Mouse (Mus musculus) spleen, postnatal 14 days (tissue): ENCODE measurements around the gene Bcl3.

ENCODE experiments used
- DNase-seq, 2 experiments: peaks; one replicate each; pipeline ENCODE4 v3.0.0; 2021 to 2022; ENCODE audit warnings: low spot score in 2 of 2

Gene Bcl3

GRCm38 (mm10) chr7:19834055-19834454, 11.5 kb upstream of the Bcl3 start:
- no peak for DNase-seq

GRCm38 (mm10) chr7:19831837-19832236, 9.3 kb upstream of the Bcl3 start:
- no peak for DNase-seq

- DNase-seq = peak in 1 of 2 experiments; percentile 42
Measured at GRCm38 (mm10) chr7:19830682-19831156, 8.1 kb upstream of the Bcl3 start.

- DNase-seq = no peak
Measured at GRCm38 (mm10) chr7:19829694-19830093, 7.1 kb upstream of the Bcl3 start.

- no peak for DNase-seq
Measured at GRCm38 (mm10) chr7:19826756-19827155, 4.2 kb upstream of the Bcl3 start.

GRCm38 (mm10) chr7:19824182-19824973, 1.8 kb upstream of the Bcl3 start:
- DNase-seq = peak; percentile 51 to 54

- DNase-seq = no peak
Measured at GRCm38 (mm10) chr7:19823256-19824181, 949 bp upstream of the Bcl3 start.

- no peak for DNase-seq
Measured at GRCm38 (mm10) chr7:19822193-19822592, 377 bp downstream of the Bcl3 start.

- DNase-seq = no peak
Measured at GRCm38 (mm10) chr7:19821633-19822032, 937 bp downstream of the Bcl3 start.

- no peak for DNase-seq
Measured at GRCm38 (mm10) chr7:19820347-19821048, 2.1 kb downstream of the Bcl3 start.

- DNase-seq = no peak
Measured at GRCm38 (mm10) chr7:19818875-19819274, 3.7 kb downstream of the Bcl3 start.

- no peak for DNase-seq
Measured at GRCm38 (mm10) chr7:19818440-19818839, 4.1 kb downstream of the Bcl3 start.

GRCm38 (mm10) chr7:19817382-19818105, 5.0 kb downstream of the Bcl3 start:
- peak; percentile 64 to 72 for DNase-seq

GRCm38 (mm10) chr7:19816224-19816771, 6.3 kb downstream of the Bcl3 start:
- peak; percentile 72 to 77 for DNase-seq

- DNase-seq = no peak
Measured at GRCm38 (mm10) chr7:19815296-19816223, 7.0 kb downstream of the Bcl3 start.

- no peak for DNase-seq
Measured at GRCm38 (mm10) chr7:19813579-19814122, 8.9 kb downstream of the Bcl3 start.

- no peak for DNase-seq
Measured at GRCm38 (mm10) chr7:19813161-19813560, 9.4 kb downstream of the Bcl3 start.

- peak; percentile 41 to 63 for DNase-seq
Measured at GRCm38 (mm10) chr7:19811114-19811513, 11.5 kb downstream of the Bcl3 start.

GRCm38 (mm10) chr7:19809369-19809768, 13.2 kb downstream of the Bcl3 start:
- DNase-seq = no peak
